Mouse (Mus musculus) retina, adult 2 months (tissue): ENCODE data around the gene Prr5l.

Experiments used
- DNase-seq: peaks from one replicate; pipeline ENCODE4 v3.0.0-alpha.2; 2012; ENCODE audit warnings: low read depth, low spot score

The Prr5l gene

GRCm38 (mm10) chr2:101665058-101665702 lies 217.6 kb downstream of the Prr5l start:
- DNase-seq, result peak; percentile 64
